Mouse (Mus musculus): ENCODE data around the gene Mob4.

The Mob4 gene

GRCm38 (mm10) chr1:55186592-55187210 lies 55.7 kb downstream of the Mob4 start:
- DNase-seq = no peak

GRCm38 (mm10) chr1:55192015-55192414 lies 61.0 kb downstream of the Mob4 start:
- no peak for DNase-seq

GRCm38 (mm10) chr1:55192824-55193223 lies 61.8 kb downstream of the Mob4 start:
- DNase-seq = no peak

GRCm38 (mm10) chr1:55193316-55193715 lies 62.3 kb downstream of the Mob4 start:
- no peak for DNase-seq

GRCm38 (mm10) chr1:55194064-55194915 lies 63.3 kb downstream of the Mob4 start:
- DNase-seq = no peak

- DNase-seq = no peak
These were observed 64.0 kb downstream of the Mob4 start for GRCm38 (mm10) chr1:55195021-55195420.

GRCm38 (mm10) chr1:55196327-55197003 lies 65.4 kb downstream of the Mob4 start:
- no peak for DNase-seq

DNA sequence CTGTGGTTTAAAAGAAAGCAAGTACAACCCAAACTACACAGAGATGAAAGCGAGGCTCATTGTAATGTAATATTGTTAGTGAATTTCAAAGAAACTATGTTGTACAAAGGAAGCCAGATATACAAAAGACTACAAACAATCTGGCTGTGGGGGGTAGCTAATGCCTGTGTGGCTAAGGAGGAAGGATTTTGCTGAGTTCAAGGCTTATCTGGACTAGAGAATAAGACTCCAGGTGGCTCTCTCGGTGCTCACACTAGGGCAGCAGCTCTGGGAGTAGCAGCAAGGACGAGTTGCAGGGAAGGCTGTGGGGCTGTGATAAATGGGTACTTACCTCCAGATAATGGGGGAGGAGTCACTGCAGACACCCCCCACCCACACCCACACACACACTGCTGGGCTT lies 67.7 kb downstream of the Mob4 start:
- DNase-seq = no peak

- DNase-seq = no peak
These were observed 71.1 kb downstream of the Mob4 start for GRCm38 (mm10) chr1:55201850-55202752.

All from cerebellum, adult 11 months (tissue).